Mouse (Mus musculus) lung, postnatal 14 days (tissue): ENCODE measurements around the gene Bhlhe41.

Experiments
- DNase-seq: peaks from one replicate; pipeline ENCODE4 v3.0.0; 2021

Gene Bhlhe41

DNA sequence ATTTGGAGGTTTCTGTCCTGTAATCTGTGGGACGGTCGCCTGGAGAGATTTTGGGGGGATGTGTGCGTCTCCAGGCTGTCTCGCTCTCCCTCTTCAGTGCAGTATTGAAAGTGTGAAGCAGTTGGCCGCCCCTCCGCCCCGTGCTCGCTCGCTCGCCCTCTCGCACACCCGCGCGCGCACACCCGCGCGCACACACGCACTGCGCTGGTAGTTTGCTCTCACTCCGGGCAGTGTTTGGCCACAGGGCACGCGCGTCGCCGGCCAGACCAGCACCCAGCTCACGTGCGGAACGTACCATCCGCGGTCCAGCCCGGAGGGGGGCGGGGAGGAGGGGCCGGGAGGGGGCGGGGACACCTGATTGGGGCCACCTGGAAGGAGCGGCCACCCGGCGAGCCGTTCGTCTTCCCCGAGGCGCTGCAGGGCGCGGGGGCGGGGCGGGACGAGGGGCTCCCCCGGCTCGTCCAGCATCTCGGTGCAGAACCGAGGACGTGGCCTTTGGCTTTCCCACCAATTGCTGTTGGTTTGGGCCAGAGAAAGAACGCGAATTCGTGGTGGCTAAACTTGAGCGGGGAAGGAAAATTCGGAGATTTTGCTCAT is at the start of gene Bhlhe41:
Bhlhe41 (minus strand) TSS at position 270 of the 597 bp plus-strand sequence.
- peak; percentile 68 for DNase-seq

DNA sequence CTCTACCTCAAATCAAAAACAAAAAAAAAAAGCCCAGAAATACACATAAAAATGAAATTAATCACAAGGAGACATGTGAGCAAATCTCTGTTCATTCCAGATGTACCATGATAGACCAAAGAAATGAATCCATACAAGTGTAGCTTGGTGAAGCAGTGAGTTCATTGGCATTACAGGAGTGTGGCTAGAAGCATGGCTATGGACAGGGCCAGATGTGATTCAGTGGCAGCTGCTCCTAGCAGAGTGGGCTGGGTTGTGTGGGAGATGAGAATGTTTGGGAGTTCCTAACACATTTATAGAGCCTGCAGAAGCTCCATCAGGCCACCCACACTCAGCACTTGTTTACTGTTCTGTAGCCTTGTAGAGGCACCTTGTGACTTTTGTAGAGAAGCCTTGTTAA is 46.9 kb upstream of the Bhlhe41 start:
- no peak for DNase-seq

DNA sequence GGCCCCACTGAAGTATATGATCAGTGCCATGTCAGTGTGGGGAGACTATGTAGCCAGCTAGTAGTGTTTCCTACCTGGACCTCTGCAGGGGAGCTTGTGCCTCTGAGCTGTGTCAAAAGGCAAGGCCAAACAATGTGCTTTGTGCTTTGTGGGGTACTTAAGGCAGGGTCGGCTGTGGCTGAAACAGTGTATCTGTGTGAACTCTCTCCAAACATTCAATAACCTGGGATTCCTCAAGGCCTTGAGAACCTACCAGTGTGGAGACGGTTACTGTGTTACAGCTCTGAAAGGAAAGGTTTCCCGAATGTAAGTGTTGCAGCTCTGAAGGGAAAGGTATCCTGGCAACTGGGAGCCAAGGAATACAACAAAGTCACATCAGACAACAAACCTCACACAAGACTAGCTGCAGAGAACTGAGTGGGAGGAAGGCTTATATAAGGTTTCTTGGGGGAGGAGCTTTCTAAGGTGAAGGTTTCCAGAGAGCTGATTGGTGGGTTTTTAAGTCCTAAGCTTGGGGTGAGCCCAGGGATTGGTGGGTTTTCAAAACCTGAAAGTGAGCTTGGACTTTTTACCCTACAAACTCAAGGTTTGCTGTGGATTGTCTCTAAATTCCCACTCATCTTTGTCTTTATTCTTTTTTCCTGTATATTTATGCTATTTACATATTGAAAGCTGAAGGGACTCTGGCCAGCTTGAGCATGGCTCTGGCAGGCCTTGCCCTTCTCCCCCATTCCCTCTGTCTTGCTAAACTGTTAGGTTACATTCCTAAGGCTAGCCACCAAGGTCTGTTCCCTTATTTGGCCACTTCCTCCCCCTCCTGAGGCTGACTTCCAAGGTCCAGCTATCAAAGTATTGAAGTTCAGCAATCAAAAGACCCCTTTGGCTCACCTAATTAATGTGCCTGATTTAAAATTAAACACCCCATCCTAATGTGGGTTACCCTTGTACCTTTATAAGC is 45.4 kb upstream of the Bhlhe41 start:
- DNase-seq, result no peak

DNA sequence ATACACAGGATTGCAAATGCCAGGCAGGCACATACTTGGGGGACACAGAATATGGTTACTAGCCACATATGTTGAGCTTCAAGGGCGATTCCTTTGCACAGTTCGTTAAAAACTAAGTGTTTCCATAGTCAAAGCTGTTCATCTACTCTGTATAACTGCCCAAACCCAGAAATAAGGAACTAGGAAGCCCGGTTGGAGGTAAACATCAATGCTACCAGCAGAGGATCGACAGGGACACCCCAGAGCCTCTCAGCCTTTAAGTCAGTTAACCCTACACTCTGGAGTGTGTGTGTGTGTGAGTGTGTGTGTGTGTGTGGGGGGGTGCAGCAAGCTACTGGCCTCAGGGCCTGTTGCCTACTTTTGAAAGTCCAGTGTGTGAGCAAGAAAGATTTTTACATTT is 44.6 kb upstream of the Bhlhe41 start:
- DNase-seq, result no peak

DNA sequence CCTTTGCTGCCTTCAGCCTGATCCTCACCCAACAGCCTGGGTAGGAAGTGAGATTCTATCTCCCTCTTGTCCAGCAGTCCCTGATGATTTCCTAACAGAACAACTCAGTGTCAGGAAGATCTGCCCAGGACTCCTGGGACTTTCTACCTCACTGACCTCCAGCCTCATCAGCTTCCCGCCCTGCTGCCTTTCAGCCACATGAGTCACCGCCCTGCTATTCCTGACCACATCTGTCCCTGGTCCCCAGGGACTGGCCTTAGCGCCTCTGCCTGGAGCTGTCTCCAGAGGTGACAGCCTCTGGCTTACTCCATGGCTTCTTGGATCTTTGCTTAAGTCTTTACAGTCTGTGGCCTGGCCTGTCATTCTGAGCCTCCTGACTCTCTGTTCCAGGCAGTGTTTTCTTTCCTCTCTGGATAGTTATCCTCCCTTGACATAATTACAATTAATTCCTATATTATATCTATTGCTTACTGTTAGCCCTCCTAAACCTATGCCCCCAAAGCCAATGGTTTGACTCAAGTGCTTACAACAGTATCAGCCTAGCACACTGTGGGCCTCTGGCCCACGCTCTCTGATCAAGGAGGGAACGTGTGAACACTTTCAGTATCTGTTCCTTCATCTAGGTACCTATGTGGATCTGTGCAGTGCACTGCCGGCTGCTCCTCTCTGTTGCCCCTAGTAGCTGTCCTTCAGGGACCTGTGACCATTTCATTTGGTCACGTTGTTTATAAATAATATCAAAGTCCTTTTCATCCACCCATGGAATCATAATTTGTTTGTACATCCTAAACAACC is 40.9 kb upstream of the Bhlhe41 start:
- no peak for DNase-seq

DNA sequence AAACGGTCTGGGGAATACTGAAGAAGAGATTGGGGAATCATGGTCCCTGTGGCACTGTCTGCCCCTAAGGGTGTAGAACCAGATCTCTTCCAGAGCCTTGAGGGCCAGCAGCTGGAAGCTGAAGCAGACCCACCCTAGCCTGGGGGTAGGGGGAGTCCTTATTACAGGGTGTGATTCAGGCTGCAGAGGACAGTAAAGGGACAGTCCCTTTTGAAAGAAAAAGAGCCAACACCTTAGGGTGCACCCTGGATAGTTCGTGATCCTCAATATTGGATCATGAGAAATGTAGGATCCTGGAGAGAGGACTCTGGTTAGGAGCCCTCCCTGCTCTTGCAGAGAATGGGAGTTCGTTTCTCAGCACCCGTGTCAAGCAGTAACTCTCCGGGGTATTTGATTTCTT is 39.3 kb upstream of the Bhlhe41 start:
- DNase-seq, result no peak

DNA sequence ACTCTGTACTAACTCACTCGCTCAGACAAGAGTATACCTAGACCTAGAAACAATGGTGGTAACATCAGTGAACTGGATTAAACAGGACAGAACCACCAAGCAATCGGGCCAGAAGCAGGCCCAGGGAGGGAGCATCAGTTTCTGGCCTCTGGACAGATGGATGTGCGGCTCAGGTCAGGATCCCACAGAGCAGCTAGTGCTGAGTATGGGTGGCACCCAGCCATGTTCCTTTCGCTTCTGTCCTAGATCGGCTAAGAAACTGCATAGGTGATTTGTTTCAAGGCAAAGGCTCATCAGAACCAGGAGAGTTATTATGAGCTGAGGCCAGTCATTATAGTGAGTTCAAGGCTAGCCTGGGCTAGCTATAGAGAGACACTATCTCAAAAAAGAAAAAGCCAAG is 38.8 kb upstream of the Bhlhe41 start:
- DNase-seq, result no peak

DNA sequence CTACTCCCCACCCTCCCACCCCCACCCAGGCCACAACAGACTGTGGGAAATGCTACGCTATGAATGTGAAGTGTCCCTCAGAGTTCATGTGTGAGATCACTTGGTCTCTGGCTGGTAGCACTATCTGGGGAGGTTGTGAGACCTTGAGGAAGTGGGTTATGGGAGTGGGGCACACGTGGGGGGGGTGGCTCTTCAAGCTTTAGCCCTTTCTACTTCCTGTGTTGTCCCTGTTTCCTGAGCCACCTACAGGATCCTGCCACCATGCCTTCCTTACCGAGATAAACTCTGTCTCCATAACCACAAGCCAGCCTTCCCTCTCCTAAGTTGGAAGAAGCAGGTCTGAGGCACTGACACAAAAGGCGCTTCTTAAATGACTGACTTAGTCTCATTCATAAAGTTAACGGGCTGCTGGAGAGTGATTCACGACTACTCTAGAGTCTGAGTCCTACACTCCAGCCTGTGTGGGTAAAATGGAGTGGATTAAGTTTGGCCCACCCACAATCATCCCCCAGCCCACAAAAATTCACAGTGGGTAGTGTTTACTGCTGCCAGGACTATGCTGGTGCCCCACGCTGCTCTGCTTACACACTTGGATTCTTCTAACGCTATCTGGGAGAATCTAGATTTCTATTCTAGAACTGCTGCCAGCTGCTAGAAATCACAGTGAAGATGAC is 29.4 kb upstream of the Bhlhe41 start:
- DNase-seq, result no peak

DNA sequence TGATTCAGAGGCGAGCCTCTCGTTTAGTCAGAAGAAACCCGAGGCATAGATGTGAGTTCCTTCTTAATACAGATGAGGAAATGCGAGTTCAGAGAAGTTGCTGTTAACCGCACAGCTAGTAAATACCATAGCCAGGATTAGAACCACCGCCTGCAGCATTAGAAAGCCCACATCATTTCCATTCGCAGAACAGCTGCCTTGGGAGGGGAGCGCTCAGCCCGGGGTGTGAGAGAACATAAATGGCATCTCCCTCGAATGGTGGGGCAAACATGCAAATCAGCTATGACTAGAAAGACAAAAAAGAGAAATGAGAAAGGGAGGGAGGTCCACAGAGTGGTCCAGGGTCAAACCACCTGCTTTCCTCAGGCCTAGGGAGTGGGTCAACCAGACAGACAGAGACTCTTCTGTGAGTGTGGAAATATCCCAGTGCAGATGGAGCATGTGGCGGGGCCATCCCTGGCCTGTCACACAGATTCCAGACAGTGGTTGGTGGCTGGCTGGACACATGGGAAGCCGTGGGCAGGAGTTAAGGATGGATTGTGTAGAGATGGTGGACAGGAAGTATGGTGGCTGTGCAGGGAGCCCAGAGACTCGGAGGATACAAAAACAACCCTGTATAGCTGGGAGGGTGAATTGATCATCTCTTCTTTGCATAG is 28.1 kb upstream of the Bhlhe41 start:
- DNase-seq, result no peak

DNA sequence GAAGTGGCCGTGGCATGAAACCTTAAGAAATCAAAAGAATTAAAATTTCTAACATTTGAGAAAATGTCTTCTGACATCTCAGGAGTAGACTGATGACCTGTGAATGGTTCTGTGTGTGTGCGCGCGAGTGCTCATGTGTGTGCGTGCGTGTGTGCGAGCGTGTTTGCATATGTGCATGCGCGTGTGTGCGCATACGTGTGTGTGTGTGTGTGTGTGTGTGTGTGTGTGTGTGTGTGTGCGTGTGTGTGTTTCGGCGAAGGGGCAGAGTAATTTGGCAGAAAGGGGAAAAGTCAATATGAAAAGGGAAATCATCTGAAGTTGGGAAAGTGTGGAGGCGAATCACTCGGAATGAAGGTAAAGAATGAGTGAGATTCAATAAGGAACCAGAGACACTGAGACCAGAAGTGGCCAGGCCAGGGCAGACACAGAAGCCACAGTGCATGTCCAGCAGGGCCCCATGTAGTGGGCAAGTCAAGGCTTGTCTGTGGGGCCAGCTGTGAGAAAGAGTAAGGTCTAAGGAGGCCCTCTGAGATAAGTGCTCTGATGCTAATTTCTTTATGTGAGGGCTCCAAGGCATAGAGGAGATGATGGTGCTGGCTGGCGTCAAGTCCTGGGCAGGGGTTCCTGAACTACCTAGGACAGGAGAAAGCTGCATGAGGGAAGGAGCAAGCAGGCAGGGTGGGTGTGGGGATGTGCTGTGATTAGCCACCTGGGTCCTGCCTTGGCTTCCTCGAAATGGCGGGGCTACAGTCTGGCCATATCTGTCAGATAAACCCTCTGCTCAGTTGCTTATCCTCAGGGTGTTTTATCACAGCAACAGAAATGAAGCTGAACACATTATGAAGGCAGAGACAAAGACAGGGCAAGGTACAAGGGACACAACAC is 27.3 kb upstream of the Bhlhe41 start:
- DNase-seq, result no peak

DNA sequence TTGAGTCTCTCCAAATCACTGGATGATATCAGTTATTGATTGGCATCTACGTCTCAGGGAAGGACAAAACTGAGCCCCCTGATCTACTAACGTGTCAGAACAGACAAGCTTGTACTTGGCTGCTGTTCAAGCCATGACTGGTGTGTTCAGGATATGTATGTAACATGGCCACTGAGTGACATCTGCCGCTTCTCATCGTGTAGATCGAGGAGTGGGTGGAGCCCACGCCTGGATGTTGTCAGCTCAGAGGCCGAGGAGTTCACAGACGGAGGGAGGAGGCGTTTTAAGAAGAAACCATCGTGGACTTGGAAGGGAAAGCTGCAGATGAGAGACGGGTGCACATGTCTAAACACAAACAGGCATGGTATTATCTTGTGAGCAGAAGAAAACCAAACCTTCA is 26.6 kb upstream of the Bhlhe41 start:
- no peak for DNase-seq

DNA sequence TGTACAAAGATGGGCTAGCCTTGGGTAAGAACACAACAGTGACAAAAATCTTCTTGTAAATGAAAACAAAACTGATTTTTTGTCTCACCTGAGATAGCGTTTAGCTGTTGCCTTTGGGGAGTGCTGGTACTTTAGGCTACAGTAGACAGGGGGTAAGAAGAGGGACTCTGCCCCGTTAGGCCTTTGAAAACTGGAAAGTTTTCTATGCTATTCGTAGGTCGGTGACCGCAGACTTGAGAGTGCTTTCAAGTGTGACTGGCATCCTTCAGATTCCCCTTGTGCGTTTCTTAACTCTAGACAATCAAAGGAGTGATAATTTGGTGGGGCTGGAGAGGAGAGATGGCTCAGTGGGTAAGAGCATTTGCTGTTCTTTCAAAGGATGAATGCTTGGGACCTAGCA is 22.4 kb upstream of the Bhlhe41 start:
- DNase-seq, result no peak

DNA sequence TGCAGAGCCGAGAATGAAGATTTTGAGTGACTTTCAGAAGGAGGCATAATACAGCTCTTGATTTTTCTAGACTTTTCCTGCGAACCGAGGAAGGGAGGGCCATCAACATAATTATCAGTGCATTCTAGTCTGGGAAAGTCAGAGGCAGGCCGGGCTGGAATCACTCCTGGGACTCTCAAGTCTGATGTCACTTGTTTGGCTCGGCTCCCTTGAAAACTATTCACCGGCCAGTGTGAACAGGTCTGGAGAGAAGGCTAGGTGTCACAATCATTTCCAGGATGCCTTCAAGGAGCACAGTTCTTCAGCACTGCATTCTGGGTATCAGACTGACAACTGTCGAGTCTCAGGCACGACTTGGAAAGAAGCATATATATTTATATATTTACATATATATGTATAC is 20.9 kb upstream of the Bhlhe41 start:
- no peak for DNase-seq

DNA sequence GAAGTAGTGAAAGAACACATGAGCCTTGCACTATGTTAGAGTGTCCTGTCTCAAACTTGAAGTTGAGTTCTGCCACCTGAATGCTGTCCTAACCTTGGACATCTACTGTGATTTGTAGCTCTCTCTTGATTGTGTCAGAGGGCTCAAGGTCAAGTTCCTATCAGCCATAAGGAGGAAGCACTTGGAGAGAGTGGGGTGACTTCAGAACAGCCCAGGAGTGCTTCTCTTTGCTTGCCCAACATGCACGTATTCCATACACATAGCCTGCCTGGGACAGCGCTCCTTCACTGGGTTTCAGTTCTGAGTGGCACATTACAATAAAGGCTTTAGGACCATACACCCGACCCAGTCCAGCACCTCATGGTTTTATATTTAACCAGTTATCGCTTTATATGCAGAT is 19.7 kb upstream of the Bhlhe41 start:
- DNase-seq, result no peak

DNA sequence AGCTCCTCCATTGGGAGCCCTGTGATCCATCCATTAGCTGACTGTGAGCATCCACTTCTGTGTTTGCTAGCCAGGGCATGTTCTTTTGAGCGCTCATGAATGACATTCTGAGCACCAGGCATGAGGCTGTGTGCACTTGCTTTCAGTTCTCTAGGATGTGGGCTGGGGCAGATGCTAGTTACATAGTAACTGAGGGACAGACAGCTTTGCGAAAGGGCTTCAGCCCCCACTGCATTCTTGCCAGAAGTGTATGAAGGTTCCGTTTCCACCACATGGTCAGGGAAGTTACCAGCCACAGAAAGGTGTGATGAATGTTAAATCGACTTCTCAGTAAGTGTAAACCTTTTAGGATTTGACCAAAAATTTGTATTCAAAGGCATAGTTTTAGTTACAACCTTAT is 18.3 kb upstream of the Bhlhe41 start:
- no peak for DNase-seq

DNA sequence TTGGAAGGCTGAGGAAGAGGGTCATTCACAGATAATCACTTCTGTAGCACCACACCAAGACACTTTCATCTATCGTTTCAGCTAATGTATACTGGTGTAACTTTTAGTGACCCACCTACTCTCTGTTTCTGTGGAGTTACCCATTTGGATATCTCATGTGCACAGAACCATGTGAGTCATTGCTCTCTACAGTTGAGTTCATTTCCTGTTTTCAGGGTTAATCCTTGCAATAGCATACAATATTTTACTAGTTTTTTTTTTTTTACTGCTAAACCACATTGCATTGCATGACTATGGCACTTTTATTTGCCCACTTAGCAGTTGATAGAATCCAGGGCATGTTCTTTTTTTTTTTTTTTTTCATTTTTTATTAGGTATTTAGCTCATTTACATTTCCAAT is 17.7 kb upstream of the Bhlhe41 start:
- DNase-seq, result no peak

DNA sequence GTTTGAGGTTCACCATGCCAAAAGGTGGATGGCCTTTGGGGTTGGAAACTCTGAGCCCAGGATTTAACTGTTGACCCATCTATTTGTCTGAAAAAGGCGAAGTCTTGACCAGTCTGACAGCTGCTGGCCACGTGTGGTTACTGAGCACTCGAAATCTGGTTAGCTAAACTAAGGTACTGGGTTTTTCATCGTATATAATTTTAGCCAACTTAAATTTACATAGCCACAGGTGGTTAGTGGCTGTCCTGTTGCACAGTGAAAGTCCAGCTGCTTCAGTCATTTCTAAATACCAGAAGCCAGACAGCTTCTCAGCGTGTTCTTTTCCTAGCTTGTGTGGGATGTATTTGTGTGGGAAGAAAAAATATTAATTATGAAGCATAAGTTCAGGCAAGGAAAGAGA is 15.3 kb upstream of the Bhlhe41 start:
- DNase-seq, result no peak

DNA sequence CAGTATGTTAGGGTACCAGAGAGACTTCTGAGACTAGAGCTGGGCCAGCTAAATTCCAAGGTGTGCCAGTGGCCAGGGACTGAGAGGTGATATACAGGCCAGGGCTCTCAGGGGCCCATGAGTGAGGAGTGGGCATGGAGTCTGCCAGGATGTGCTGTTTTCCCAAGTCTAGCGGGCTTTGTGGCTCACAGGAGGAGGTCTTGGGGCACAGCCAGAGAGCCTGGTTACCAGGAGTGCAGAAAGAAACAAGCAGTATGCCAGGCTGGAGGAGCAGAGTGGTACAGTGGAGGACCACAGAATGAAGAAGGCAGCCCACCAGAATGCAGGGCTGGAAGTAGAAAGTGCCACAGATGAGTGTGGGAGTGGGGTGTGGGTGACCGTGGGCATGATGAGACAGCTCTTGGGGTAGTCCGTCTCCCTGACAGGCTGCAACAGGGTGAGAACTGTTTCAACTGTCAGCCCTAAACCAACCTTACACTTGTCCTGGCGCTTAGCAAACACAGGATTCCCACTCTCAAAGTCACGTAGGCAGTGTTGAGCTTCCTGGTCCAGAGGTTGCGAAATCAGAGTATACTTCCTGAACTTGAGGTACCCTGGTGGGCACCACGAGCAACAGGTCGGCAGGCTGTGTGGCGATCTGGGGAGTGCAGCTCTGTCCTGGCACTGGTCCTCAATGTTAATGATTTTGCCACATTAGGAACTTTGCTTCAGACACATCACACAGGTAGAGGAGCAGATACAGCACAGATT is 11.8 kb upstream of the Bhlhe41 start:
- DNase-seq, result no peak

DNA sequence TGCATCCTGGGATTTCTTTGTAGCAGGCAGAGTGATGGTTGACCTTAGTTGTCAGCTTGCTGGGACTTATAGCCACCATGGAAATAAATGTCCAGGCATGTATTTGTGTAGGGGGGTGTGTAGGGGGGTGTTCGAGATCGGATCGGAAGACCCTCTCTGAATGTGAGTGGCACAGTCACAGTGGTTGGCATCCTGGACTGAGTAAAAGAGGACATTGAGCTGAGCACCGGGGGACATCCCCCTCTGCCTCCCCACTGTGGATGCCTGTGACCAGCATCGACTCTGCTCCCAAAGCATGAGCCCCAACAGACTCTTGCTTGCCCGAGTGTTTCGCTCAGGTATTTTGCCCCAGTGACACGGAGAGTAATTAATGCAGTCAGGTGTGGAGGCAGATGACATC is 8.0 kb upstream of the Bhlhe41 start:
- DNase-seq, result no peak

DNA sequence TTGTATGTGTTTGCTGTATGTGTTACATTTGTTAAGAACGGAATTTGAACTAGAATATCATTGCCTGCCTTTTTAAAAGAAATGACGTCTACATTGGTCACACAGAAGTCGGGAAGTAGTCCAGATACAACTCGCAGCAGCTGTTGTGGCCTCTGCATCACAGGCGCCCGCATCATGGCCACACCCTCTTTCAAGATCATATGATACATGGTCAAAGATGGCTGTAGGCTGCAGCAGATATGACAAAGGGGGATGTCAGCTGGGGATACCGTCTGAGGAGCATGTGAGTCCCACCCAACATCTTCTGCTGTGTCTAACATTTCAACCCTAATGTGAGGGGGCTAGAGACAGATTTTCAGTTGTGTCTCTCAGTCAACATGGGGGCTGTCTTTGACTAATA is 6.7 kb upstream of the Bhlhe41 start:
- no peak for DNase-seq

DNA sequence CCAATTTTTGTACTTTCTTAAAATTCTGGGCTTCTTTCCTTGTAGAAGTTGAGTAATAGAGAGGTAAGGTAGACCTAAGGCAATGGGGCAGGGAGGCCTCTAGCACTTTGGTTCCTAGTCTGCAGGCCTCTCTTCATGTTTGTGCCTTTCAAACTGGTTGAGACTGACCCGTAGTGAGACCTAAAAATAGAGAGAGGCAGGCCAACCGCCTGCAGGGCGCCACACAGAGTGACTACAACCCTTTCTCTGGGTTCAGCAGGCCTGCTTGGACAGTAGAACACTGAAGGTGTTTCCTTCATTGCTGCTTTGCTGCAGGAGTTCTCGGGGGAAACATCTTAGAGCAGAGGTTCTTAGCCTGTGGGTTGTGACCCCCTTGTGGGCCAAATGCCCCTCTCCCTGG is 5.6 kb upstream of the Bhlhe41 start:
- DNase-seq, result no peak
